Mouse (Mus musculus): ENCODE measurements at regions not wholly inside any gene's neighbourhood (a gene's known extent, or its start where the extent isn't known, plus 50 kb on each side); places are given as distances from the start of the nearest gene placed in this dataset.

DNA sequence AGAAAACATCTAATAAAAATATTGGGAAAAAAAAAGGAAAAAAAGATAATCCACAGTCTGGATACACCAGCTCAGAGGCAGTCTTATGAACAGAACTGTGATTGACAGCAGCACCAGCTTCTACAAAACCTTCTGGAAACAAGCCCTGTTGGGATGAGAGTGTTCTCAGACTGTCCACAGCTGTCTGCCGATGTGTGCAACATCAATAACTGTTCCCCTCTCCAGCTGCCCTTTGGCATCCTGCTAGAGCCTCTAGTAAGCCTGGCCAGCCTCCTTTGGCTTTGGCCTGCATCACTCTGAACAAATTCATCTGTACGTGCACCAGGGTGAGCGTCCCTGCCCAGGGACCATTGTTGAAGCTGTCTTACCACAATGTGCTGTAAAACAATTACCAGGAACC, 137.0 kb upstream of the Irs2 start:
- Histone ChIP-seq H3K4me1 (no peaks in the 10 kb centered on the region), H3K27me3 (replicated peaks; ENCODE audit: low read depth, poor library complexity, severe bottlenecking) (no peaks in the 10 kb centered on the region), H3K4me3 (no peak overlapping the region), H3K36me3 (replicated peaks) (no peaks in the 10 kb centered on the region), H3K27ac (replicated peaks) (no peak overlapping the region), H3K9me3 (no peaks in the 10 kb centered on the region)
- DNase-seq (ENCODE audit: low spot score): no peak
- 87% methylated on average over 3 of the region's 3 CpGs for WGBS

DNA sequence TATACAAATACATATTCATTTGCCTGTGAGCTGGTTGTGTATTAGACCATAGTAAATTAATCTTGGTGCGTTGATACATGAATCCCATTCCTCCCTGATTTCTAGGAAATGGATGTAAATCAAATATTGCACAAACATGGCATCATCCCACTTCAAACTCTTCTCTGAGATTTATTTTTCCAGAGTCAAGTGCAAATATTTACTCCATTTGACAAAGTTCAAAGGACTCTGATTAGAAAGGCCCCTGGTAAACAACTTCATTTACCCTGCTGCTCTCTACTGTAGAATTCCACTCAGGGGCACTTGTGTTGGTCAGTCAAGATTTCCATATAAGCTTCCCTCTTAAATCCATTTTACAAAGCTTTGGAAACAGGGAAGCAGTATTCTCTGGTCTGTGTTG, 132.3 kb upstream of the Irs2 start:
- Histone ChIP-seq H3K4me1 (no peaks in the 10 kb centered on the region), H3K4me3 (no peak overlapping the region), H3K27ac (replicated peaks) (no peak overlapping the region), H3K9me3 (no peaks in the 10 kb centered on the region), H3K36me3 (replicated peaks) (no peaks in the 10 kb centered on the region), H3K27me3 (replicated peaks; ENCODE audit: low read depth, poor library complexity, severe bottlenecking) (no peaks in the 10 kb centered on the region)
- no peak for DNase-seq (ENCODE audit: low spot score)
- 91% methylated on average over 1 of the region's 1 CpGs for WGBS

DNA sequence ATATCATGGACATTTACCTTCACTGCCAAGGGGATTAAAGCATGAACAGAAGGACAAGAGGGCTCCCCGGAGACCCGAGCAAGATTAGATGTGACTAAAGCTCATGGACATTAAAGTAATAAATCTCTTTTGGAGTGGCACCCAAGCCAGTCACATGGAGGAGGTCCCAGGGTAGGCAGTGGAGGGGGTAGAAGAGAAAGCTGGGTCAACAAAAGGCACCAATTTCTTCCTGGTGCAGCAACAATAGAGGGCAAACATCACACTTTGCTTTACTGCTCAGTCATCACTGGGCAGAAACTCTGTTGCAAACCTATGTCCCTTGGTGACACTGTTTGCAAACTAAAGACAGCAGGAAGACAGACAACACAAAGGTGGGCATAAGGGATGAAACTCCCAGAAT, 131.0 kb upstream of the Irs2 start:
- Histone ChIP-seq H3K27ac (replicated peaks) (no peak overlapping the region), H3K4me1 (no peaks in the 10 kb centered on the region), H3K36me3 (replicated peaks) (no peaks in the 10 kb centered on the region), H3K4me3 (no peak overlapping the region), H3K9me3 (no peaks in the 10 kb centered on the region), H3K27me3 (replicated peaks; ENCODE audit: low read depth, poor library complexity, severe bottlenecking) (no peaks in the 10 kb centered on the region)
- DNase-seq (ENCODE audit: low spot score): no peak
- WGBS: 84% methylated on average over 2 of the region's 2 CpGs

DNA sequence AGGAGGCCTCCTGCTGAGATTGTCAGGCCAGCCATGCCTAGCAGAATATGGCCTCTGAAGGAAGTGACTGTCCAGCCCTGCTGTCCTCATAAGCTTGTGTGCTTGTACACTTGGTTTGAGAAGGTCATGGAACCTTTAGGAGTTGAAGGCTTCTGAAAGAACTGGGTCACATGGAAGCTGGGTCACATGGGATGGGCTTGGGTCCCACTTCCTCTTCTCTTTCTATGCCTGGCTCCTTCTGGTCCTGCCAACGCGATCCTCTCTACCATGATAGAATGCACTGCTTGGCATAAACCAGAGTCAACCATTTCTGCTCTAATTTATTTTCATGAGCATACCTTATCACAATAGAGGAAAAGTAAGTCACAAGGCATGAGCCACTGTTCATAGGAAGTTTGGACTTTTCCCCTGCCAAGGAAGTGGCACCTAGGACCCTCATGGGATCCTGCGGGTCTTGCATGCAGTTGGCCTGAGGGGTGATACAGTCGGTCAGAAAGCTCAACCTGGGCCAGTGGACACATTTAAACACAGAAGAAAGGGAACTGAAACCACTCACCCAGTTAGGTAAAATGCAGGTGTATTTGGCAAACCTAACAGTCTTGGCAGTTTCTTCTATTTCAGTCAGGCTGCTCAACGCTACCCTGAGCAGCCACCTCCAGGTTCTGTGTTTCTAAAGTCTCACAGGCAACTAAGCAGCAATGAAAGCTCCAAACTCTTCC, 130.2 kb upstream of the Irs2 start:
- H3K27ac ChIP-seq (replicated peaks): no peak overlapping the region; the same call in 1 of the 2 replicates
- no peak overlapping the region for H3K4me3 ChIP-seq
- DNase-seq (ENCODE audit: low spot score): no peak
- no peaks in the 10 kb centered on the region for H3K36me3 ChIP-seq (replicated peaks)
- no peaks in the 10 kb centered on the region for H3K4me1 ChIP-seq
- no peaks in the 10 kb centered on the region for H3K27me3 ChIP-seq (replicated peaks; ENCODE audit: low read depth, poor library complexity, severe bottlenecking)
- H3K9me3 ChIP-seq: no peaks in the 10 kb centered on the region
- WGBS: 94% methylated on average over 5 of the region's 5 CpGs

DNA sequence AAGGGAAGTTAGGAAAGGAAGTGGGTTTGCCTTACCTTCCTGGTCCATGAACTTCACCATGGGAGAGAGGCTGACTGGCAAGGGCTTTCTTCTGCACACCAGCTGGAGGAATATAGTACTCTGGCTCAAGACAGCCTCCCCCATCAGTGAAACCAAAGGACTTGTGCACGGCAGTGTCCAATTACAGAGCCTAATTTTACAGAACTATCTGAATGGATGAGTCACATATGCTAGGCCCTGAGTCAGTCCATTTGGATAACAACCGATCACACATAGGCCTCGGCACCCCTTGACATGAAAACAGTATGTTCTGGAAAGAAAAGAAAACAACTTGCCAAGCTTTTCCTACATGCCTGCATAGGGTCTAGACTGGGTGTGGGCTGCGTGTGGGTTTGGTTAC, 128.3 kb upstream of the Irs2 start:
- WGBS: 86% methylated on average over 4 of the region's 4 CpGs
- no peak overlapping the region for H3K27ac ChIP-seq (replicated peaks)

DNA sequence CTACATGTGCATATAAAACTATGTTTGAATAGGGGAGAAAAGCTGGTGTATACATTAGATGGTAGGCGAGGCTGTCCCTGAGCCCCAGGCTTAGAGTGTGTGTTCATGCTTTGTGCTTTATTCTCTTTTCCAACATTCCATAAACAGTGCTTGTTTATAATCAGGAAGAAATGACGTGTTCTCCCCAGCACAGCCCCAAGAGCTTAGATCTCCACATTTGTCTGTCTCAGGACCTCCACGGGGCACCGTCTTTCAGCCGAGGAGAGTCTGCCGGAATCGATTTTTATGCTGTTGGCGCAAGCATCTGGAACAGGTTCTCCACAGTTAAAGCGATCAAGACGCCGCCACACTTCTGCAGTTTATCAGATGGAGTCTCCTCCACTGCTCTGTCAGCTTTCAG, 126.9 kb upstream of the Irs2 start:
- Histone ChIP-seq H3K36me3 (replicated peaks) (no peaks in the 10 kb centered on the region), H3K4me1 (no peaks in the 10 kb centered on the region), H3K4me3 (no peak overlapping the region), H3K27ac (replicated peaks) (no peak overlapping the region), H3K27me3 (replicated peaks; ENCODE audit: low read depth, poor library complexity, severe bottlenecking) (no peaks in the 10 kb centered on the region), H3K9me3 (no peaks in the 10 kb centered on the region)
- DNase-seq (ENCODE audit: low spot score): peak; percentile 41
- 81% methylated on average over 11 of the region's 11 CpGs for WGBS

More for the DNA sequence above, 128.3 kb upstream of the Irs2 start:
- no peaks in the 10 kb centered on the region for H3K27me3 ChIP-seq (replicated peaks; ENCODE audit: low read depth, poor library complexity, severe bottlenecking)
- DNase-seq (ENCODE audit: low spot score): no peak
- no peaks in the 10 kb centered on the region for H3K9me3 ChIP-seq
- H3K4me1 ChIP-seq: no peaks in the 10 kb centered on the region
- H3K36me3 ChIP-seq (replicated peaks): no peaks in the 10 kb centered on the region
- H3K4me3 ChIP-seq: no peak overlapping the region

DNA sequence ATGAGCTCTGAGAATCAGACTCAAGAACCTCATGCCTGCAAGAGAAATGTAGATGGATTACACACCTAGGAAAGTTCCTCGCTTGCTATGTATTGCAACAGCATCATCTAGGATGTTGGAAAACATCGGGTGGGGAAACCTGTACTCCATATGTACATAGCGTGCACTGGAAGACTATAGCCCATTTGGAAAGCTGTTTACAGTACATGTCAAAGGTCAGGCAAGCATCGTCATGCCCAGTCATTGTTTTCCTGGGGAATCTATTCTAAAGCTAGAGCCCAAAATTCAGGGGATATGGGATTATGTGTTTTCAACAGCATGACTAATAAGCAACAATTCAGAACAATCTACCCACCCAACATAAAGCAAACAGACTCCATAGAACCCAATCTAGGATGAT, 126.3 kb upstream of the Irs2 start:
- Histone ChIP-seq H3K36me3 (replicated peaks) (no peaks in the 10 kb centered on the region), H3K9me3 (no peaks in the 10 kb centered on the region), H3K27ac (replicated peaks) (no peak overlapping the region), H3K4me3 (no peak overlapping the region), H3K4me1 (no peaks in the 10 kb centered on the region), H3K27me3 (replicated peaks; ENCODE audit: low read depth, poor library complexity, severe bottlenecking) (no peaks in the 10 kb centered on the region)
- DNase-seq (ENCODE audit: low spot score): no peak
- WGBS: 85% methylated on average over 4 of the region's 4 CpGs

DNA sequence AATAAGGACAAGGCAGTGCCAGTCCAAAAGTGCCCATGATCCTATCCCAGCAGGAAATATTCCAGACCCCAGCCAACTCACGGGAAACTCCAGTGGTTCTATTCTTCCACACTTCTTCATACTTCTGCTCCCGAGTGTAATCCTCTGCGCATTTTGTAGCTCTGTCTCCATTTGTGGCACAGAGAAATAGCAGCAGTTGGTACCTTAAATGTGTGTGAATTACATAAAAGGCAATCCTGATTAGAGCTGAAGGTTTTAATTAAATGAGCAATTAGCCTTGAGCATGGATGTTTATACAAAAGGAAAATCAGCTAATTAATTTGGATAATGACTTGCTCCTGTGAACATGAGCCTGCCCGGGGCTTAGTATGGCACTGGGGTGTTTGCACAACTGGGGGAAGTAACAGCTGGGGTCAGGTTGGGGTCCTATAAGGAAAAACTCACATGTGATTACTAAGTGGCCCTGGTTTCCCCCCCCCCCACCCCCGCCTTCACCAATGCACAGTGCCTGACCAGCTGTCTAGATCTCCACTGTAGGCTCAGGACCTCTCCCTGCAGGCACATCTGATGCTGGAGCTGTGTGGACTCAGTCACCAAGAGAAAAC, 110.9 kb upstream of the Irs2 start:
- Histone ChIP-seq H3K36me3 (replicated peaks) (no peaks in the 10 kb centered on the region), H3K9me3 (no peaks in the 10 kb centered on the region), H3K27me3 (replicated peaks; ENCODE audit: low read depth, poor library complexity, severe bottlenecking) (peaks cover 31% of the 10 kb centered on the region), H3K4me3 (no peak overlapping the region), H3K4me1 (peaks cover 12% of the 10 kb centered on the region), H3K27ac (replicated peaks) (no peak overlapping the region)
- peak; percentile 38 for DNase-seq (ENCODE audit: low spot score)
- 57% methylated on average over 5 of the region's 5 CpGs for WGBS

DNA sequence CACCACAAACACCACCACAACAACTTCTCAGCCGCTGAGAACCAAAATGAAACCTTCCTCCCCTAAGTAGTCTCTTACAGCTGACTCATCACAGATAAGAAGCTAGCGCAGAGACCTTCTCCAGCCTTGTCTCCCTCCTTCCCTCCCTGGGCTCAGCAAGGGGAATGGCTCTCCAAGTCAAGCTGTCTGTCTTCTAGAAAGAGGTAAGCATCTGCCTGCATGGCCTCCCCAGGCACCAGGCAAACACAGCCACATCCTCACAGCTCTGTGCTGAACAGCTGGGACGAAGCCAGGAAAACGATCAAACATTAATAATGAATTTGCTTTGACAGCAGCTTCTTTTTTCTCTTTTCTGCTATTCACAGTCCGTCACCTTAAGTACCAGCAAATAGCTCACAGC, 108.3 kb upstream of the Irs2 start:
- Histone ChIP-seq H3K4me3 (no peak overlapping the region), H3K4me1 (peaks cover 12% of the 10 kb centered on the region), H3K36me3 (replicated peaks) (no peaks in the 10 kb centered on the region), H3K9me3 (no peaks in the 10 kb centered on the region), H3K27me3 (replicated peaks; ENCODE audit: low read depth, poor library complexity, severe bottlenecking) (peaks cover 31% of the 10 kb centered on the region), H3K27ac (replicated peaks) (no peak overlapping the region)
- no peak for DNase-seq (ENCODE audit: low spot score)
- WGBS: 85% methylated on average over 5 of the region's 5 CpGs

DNA sequence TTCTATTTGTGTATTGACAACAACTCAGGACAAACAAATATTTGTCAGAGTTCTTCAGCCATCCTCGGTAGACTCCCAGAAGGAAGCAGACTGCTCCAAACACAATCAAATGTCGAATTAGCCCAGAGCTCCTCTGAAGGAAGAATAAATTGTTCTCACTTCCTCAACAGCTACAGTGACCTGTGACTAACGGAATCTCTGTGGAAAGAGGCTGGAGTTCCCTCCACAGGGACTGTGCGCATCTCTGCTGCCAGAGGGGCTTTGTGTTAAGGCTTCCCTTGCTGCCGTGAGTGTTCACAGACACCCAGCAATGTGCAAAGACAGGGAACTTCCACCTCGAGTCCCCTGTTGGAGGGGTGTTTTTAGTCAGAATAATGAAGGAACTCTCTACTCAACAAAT, 107.0 kb upstream of the Irs2 start:
- 52% methylated on average over 6 of the region's 6 CpGs for WGBS
- H3K36me3 ChIP-seq (replicated peaks): no peaks in the 10 kb centered on the region

DNA sequence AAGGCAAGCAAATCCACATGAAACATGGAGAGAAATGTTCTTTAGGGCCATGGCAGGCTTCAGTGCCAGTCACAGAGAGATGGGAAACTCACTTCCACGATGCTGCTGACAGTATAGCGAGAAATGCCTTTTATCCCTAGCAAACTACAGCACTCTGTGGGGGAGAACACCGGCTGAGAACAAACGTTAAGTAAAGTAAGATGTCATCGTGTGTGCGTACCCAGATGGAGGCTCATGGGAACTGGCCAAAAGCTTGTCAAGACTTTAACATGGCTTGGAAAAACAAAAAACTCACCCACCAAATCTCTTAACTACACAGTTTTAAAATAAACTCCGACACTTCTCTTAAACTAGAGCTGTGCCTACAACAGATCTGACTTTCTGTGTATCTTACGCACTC, 106.3 kb upstream of the Irs2 start:
- WGBS: 66% methylated on average over 8 of the region's 8 CpGs
- H3K27me3 ChIP-seq (replicated peaks; ENCODE audit: low read depth, poor library complexity, severe bottlenecking): peaks cover 22% of the 10 kb centered on the region
- DNase-seq (ENCODE audit: low spot score): no peak
- no peaks in the 10 kb centered on the region for H3K36me3 ChIP-seq (replicated peaks)
- no peak overlapping the region for H3K27ac ChIP-seq (replicated peaks)
- H3K9me3 ChIP-seq: no peaks in the 10 kb centered on the region
- peaks cover 9% of the 10 kb centered on the region for H3K4me1 ChIP-seq
- H3K4me3 ChIP-seq: no peak overlapping the region

More for the DNA sequence above, 107.0 kb upstream of the Irs2 start:
- H3K4me3 ChIP-seq: no peak overlapping the region
- H3K27me3 ChIP-seq (replicated peaks; ENCODE audit: low read depth, poor library complexity, severe bottlenecking): peaks cover 22% of the 10 kb centered on the region
- peaks cover 12% of the 10 kb centered on the region for H3K4me1 ChIP-seq
- no peak overlapping the region for H3K27ac ChIP-seq (replicated peaks)
- DNase-seq (ENCODE audit: low spot score): no peak
- H3K9me3 ChIP-seq: no peaks in the 10 kb centered on the region

DNA sequence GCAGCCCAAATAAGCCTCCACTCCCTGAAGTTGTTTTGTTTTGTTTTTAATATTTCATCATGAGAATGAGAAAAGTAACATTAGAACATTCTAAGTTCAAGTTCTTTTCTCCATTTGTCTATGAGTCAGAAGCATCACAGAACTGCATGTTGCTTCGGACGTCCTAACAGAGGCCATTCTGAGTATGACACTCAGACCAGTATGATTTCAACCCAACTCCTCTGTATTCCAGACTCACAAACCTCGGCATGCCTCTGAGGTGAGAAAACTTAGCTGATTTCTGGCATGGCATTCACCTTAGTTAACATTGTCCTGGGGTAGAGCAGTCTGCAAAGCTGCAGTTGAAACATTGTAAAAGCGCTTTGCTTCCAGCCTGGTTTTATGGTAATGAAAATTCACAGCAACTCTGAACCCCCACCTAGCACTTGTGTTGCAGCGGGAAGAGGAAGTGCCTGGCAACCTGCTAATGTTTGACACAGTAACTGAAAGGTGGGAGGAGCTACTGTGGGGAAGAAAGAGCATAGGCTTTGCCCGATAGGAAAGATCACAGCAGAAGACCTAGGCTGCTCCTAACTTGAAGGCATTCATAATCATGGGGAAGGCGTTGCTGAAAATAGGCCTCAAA, 104.8 kb upstream of the Irs2 start:
- no peak overlapping the region for H3K27ac ChIP-seq (replicated peaks)
- no peak overlapping the region for H3K4me3 ChIP-seq
- peaks cover 19% of the 10 kb centered on the region for H3K27me3 ChIP-seq (replicated peaks; ENCODE audit: low read depth, poor library complexity, severe bottlenecking)
- H3K9me3 ChIP-seq: no peaks in the 10 kb centered on the region
- no peaks in the 10 kb centered on the region for H3K36me3 ChIP-seq (replicated peaks)
- H3K4me1 ChIP-seq: peaks cover 5% of the 10 kb centered on the region; the same call in 1 of the 2 replicates
- DNase-seq (ENCODE audit: low spot score): no peak
- 81% methylated on average over 7 of the region's 7 CpGs for WGBS

DNA sequence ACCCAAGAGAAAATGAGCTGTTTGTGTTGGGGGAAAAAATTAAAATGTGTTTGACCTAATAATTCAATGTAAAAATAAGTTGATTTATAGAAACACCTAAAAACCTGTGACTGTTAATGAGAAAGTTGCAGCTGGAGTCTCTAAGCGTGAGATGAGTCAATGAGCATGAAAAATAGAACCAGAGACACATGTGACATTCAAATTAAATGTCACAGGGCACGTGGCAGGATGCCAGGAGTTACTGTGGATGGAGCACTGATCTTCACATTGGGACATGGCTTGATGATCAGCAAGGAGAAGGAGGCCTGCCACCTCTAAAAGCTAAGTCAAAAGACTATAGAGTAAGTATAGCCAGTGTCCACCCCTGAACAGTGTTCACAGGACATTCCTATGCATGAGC, 103.7 kb upstream of the Irs2 start:
- Histone ChIP-seq H3K4me3 (no peak overlapping the region), H3K27ac (replicated peaks) (no peak overlapping the region), H3K36me3 (replicated peaks) (no peaks in the 10 kb centered on the region), H3K4me1 (peaks cover 5% of the 10 kb centered on the region; the same call in 1 of the 2 replicates), H3K9me3 (no peaks in the 10 kb centered on the region), H3K27me3 (replicated peaks; ENCODE audit: low read depth, poor library complexity, severe bottlenecking) (peaks cover 9% of the 10 kb centered on the region)
- WGBS: 80% methylated on average over 2 of the region's 2 CpGs
- no peak for DNase-seq (ENCODE audit: low spot score)
